Mouse (Mus musculus): ENCODE results near the gene Tmem110.
A peak's percentile ranks its signal among the peaks of the same experiment; 100 is the strongest.

Gene Tmem110

GRCm38 (mm10) chr14:30825476-30826131 is at the start of gene Tmem110:
Gene Tmem110 (plus strand): TSS chr14:30825590.
- peak; percentile 92 for DNase-seq

GRCm38 (mm10) chr14:30784614-30785013 is 40.8 kb upstream of the Tmem110 start:
- no peak for DNase-seq

GRCm38 (mm10) chr14:30789471-30789870 is 35.9 kb upstream of the Tmem110 start:
- no peak for DNase-seq

GRCm38 (mm10) chr14:30792871-30793270 is 32.5 kb upstream of the Tmem110 start:
- no peak for DNase-seq

- no peak for DNase-seq
Observed at GRCm38 (mm10) chr14:30801756-30802155, 23.6 kb upstream of the Tmem110 start.

GRCm38 (mm10) chr14:30821136-30821535 is 4.3 kb upstream of the Tmem110 start:
- DNase-seq: no peak

GRCm38 (mm10) chr14:30824456-30824995 is 864 bp upstream of the Tmem110 start:
- no peak for DNase-seq

- DNase-seq: no peak
Observed at GRCm38 (mm10) chr14:30825021-30825475, 342 bp upstream of the Tmem110 start.

GRCm38 (mm10) chr14:30826174-30827140 is 1.1 kb downstream of the Tmem110 start:
- DNase-seq: no peak

- DNase-seq: no peak
Observed at GRCm38 (mm10) chr14:30827480-30827879, 2.1 kb downstream of the Tmem110 start.

- DNase-seq: no peak
Observed at GRCm38 (mm10) chr14:30828077-30828476, 2.7 kb downstream of the Tmem110 start.

- DNase-seq: peak; percentile 29
Observed at GRCm38 (mm10) chr14:30828635-30829460, 3.5 kb downstream of the Tmem110 start.

GRCm38 (mm10) chr14:30837416-30837996 is 12.1 kb downstream of the Tmem110 start:
- no peak for DNase-seq

- no peak for DNase-seq
Observed at GRCm38 (mm10) chr14:30843701-30844100, 18.3 kb downstream of the Tmem110 start.

GRCm38 (mm10) chr14:30850504-30850903 is 25.1 kb downstream of the Tmem110 start:
- DNase-seq: no peak

GRCm38 (mm10) chr14:30852325-30852724 is 26.9 kb downstream of the Tmem110 start:
- no peak for DNase-seq

GRCm38 (mm10) chr14:30855316-30855715 is 29.9 kb downstream of the Tmem110 start:
- no peak for DNase-seq

GRCm38 (mm10) chr14:30856885-30857507 is 31.6 kb downstream of the Tmem110 start:
- DNase-seq: no peak

- peak; percentile 46 for DNase-seq
Observed at GRCm38 (mm10) chr14:30857990-30858389, 32.6 kb downstream of the Tmem110 start.

- DNase-seq: no peak
Observed at GRCm38 (mm10) chr14:30861421-30862125, 36.2 kb downstream of the Tmem110 start.

GRCm38 (mm10) chr14:30862368-30862767 is 37.0 kb downstream of the Tmem110 start:
- DNase-seq: no peak

Measured in kidney, adult 18-20 months (tissue).